Comparison of ENCODE assay signal across 20 mouse cellular contexts in genomic region chr10:100449394-100449793, GRCm38 (mm10). TPM values are rescaled to one million over a fixed set of nuclear protein-coding genes. Genes with fewer than 3 reads are reported as not detected.
DNase-seq lines count a peak whose midpoint lies in the region; ATAC-seq and TF ChIP-seq lines count a peak whose summit lies in the region.
"Had no signal": no experiment of that assay in that cellular context is flagged by ENCODE, and none has a peak within 500 bp of the region (broad histone marks: within the 10 kb centered on the region; RNA-seq: fewer than 3 reads in every experiment).

No protein-coding gene starts in this region.

- H3K79me2 ChIP-seq in heart, adult 2 months (replicated peaks; ENCODE audit: control insufficient read depth, insufficient read depth, low read length) = no peaks in the 10 kb centered on the region

- no peak for TF ChIP-seq EP300 in heart, adult 2 months (IDR thresholded peaks at IDR 0.05; ENCODE audit: insufficient read depth, low read depth, low read length)

- no peak overlapping the region for H3K27ac ChIP-seq in heart, adult 2 months
- H3K27ac ChIP-seq in left cerebral cortex, adult 2 months = no peak overlapping the region
- H3K27ac ChIP-seq: embryonic facial prominence, embryonic 12.5 days; heart, embryonic 13.5 days; hindbrain, embryonic 14.5 days; limb, embryonic 10.5 days had no signal

- no peak for TF ChIP-seq POLR2A in heart, adult 2 months (IDR thresholded peaks at IDR 0.05; ENCODE audit: insufficient read depth, low read depth, low read length)

- no peaks in the 10 kb centered on the region for H3K4me1 ChIP-seq in heart, adult 2 months (ENCODE audit: control insufficient read depth, insufficient read depth, low read length)
- H3K4me1 ChIP-seq: embryonic facial prominence, embryonic 12.5 days; heart, embryonic 13.5 days; limb, embryonic 10.5 days had no signal

- H3K27me3 ChIP-seq in heart, adult 2 months (ENCODE audit: control insufficient read depth, insufficient read depth, low read length) = no peaks in the 10 kb centered on the region
- H3K27me3 ChIP-seq in Patski = no peaks in the 10 kb centered on the region
- H3K27me3 ChIP-seq: embryonic facial prominence, embryonic 12.5 days; heart, embryonic 13.5 days had no signal

- H3K36me3 ChIP-seq in heart, adult 2 months (ENCODE audit: control insufficient read depth, insufficient read depth, low read length) = no peaks in the 10 kb centered on the region

- POLR2A ChIA-PET in Patski (lab: Charles Lee) = no interaction called here

- intact Hi-C loops in heart, adult 2 months (cut with DNase I) = no loop called here
- intact Hi-C loops in left cerebral cortex, adult 2 months (cut with DNase I) = no loop called here
- intact Hi-C loops in left cerebral cortex, postnatal 10 days (cut with DNase I) = no loop called here

- TF ChIP-seq CTCF in heart, adult 2 months (IDR thresholded peaks at IDR 0.05) = peak; percentile 57
- peak; percentile 48 for TF ChIP-seq CTCF in left cerebral cortex, adult 2 months (IDR thresholded peaks at IDR 0.05)
- TF ChIP-seq CTCF in Patski (IDR thresholded peaks at IDR 0.05) = peak; percentile 12

- no peak overlapping the region for H3K4me3 ChIP-seq in heart, adult 2 months
- H3K4me3 ChIP-seq in left cerebral cortex, adult 2 months = no peak overlapping the region
- H3K4me3 ChIP-seq: embryonic facial prominence, embryonic 12.5 days; heart, embryonic 13.5 days; limb, embryonic 10.5 days had no signal

- no peak overlapping the region for H3K9ac ChIP-seq in heart, adult 2 months (ENCODE audit: low read depth, low read length)
- H3K9ac ChIP-seq: embryonic facial prominence, embryonic 12.5 days; heart, embryonic 13.5 days; hindbrain, embryonic 14.5 days had no signal

- no peak for DNase-seq in heart, adult 2 months
- no peak for DNase-seq in heart, adult 18-20 months
- DNase-seq in left cerebral cortex, adult 2 months (ENCODE audit: extremely low spot score in 1 of 2, low spot score in 2 of 2) = no peak
- DNase-seq in left cerebral cortex, postnatal 10 days (ENCODE audit: extremely low spot score in 1 of 2, low spot score in 2 of 2) = no peak
- peak; percentile 8 for DNase-seq in 416B (ENCODE audit: low read depth)
- DNase-seq in Patski (ENCODE audit: low read depth, low spot score) = no peak
- DNase-seq in spleen, postnatal 10 days (ENCODE audit: low spot score in 2 of 2) = no peak
- no peak for DNase-seq in adrenal gland, adult 8-10 months
- DNase-seq: cerebellum, adult 2 months; cerebellum, postnatal 25 days; gastrocnemius, postnatal 14 days; heart, adult 11 months; kidney, postnatal 36 days; liver; lung, postnatal 36 days; right cerebral cortex, postnatal 14 days had no signal

- CTCF ChIA-PET in Patski (lab: Charles Lee) = interaction anchor here (1.1 kb wide), 1 partner anchor 10 kb away, joined by 4 read pairs; no protein-coding TSS in a partner anchor

- no peak for ATAC-seq in Patski

- in situ Hi-C loops in Patski (cut with MboI; ENCODE audit: low pct_unique_long_range_greater_than_20kb) = no loop called here

RNA-seq across cellular contexts. Expression of gene Tmtc3, which starts 37.8 kb away (rescaled TPM):
- 10 to 100 TPM; 14.0 to 14.6 TPM for total RNA-seq in heart, adult 2 months (2021)
- polyA plus RNA-seq in heart, adult 2 months (2012; rRNA removed) = 4.8 and 10.8 TPM in 2 replicates
- total RNA-seq in heart, adult 18-20 months (2021) = 10 to 100 TPM; 14.1 to 17.2 TPM
- total RNA-seq in left cerebral cortex, adult 2 months (2021) = 10 to 100 TPM; 12.5 to 14.7 TPM
- 1 to 10 TPM; 9.2 to 10.0 TPM for total RNA-seq in left cerebral cortex, postnatal 10 days (2021)
- polyA plus RNA-seq in Patski (2021) = 26.0 TPM
- 10 to 100 TPM; 20.3 to 22.8 (median 21.0) TPM for total RNA-seq in adrenal gland, adult 8-10 months (2022)

RNA-seq across cellular contexts. Expression of gene Cep290, which starts 38.0 kb away (rescaled TPM):
- 1 to 10 TPM; 4.1 to 4.6 TPM for total RNA-seq in heart, adult 2 months (2021)
- 0.21 and 0.73 TPM in 2 replicates for polyA plus RNA-seq in heart, adult 2 months (2012; rRNA removed)
- total RNA-seq in heart, adult 18-20 months (2021) = 1 to 10 TPM; 3.3 to 4.7 TPM
- 10 to 100 TPM; 17.9 to 19.0 TPM for total RNA-seq in left cerebral cortex, adult 2 months (2021)
- 10 to 100 TPM in 1 of 2 experiments, 1 to 10 TPM in 1; 9.9 to 10.7 TPM for total RNA-seq in left cerebral cortex, postnatal 10 days (2021)
- 12.4 TPM for polyA plus RNA-seq in Patski (2021)
- total RNA-seq in adrenal gland, adult 8-10 months (2022) = 10 to 100 TPM in 2 of 4 experiments, 1 to 10 TPM in 2; 8.7 to 17.8 (median 11.3) TPM
